Mouse (Mus musculus) erythroblast, embryonic 14.5 days (primary cell): Measurements from ENCODE around the gene Hdac2.

Experiments
- GATA1 ChIP-seq: IDR thresholded peaks from 2 replicates; pipeline ENCODE4 v1.6.1; 2012; ENCODE audit warnings: low read length, inconsistent platforms, mixed read lengths
- TAL1 ChIP-seq: IDR thresholded peaks from 3 replicates; pipeline ENCODE4 v1.6.1; 2012; ENCODE audit warnings: low read length, inconsistent platforms, mixed read lengths

- TF ChIP-seq GATA1 (no peak), TAL1 (no peak)
These were observed 38.1 kb upstream of the Hdac2 start for GRCm38 (mm10) chr10:36936271-36936670.
